Mouse (Mus musculus): ENCODE data around the gene Dchs1. TPM values are rescaled to one million over a fixed set of nuclear protein-coding genes. Genes with fewer than 3 reads are reported as not detected.

The Dchs1 gene
- polyA plus RNA-seq, 1 experiment from 2014 or later = 14.8 TPM

DNA sequence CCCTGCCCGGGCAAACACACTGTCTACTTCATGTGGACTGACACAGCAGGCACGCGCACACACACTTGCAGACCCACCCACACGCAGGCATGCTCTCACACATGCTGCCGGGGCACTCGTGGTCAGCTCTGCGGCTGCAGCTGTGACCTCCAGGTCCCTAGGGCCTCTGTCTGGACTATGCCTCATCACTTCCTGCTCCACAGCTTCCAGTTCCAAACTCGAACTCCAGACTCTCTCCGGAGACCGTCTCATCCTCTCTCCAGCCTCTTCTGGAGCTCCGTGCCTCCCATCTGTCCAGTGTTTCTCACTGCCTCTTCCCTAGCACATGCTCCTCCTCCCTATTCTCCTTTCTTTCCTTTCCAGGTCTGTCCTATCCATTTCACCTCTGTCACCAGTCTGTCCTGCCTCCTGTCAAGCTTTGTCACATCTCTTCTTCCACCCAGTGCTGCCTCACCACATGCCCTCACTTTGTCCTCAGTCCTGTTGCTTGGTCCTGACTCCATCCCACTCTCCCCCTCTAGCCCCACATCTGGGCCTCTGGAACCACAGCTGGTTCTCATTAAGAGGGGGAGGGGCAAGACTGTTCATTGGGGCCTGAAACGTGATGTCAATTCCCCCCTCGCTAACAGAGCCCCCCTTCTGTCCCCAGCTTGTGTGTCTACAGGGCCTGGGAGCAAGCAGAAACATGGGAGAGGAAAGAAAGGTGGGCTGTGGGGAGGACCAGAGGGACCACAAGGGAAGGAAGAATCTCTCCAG lies 9.5 kb downstream of the Dchs1 start:
- DNase-seq (ENCODE audit: low spot score) = peak; percentile 91
- Histone ChIP-seq H3K4me3 (peak overlapping the region; percentile 52), H3K27me3 (replicated peaks; ENCODE audit: low read depth, poor library complexity, severe bottlenecking) (no peaks in the 10 kb centered on the region), H3K4me1 (peaks cover 44% of the 10 kb centered on the region), H3K9me3 (no peaks in the 10 kb centered on the region), H3K36me3 (replicated peaks) (peaks cover 85% of the 10 kb centered on the region), H3K27ac (replicated peaks) (peak overlapping the region; percentile 91)
- 28% methylated on average over 13 of the region's 13 CpGs for WGBS

DNA sequence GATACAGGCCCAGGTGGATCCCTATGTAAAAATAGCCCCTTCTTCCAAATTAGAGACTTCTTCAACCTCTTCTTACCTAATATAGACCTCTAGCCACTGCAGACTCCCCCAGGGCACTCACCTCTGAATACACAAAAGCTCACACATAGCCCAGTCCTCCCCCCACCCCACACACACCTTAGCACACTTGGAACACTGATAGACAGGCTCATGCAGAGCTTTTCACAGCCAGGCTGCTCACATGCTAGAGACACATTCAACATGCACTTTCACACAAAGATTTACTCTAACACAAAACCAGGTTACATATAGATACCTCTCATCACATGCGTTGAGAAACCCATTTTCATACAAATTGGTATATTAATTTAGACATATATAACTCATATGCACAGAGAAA lies 10.1 kb downstream of the Dchs1 start:
- no peak for DNase-seq (ENCODE audit: low spot score)
- peak overlapping the region; percentile 52 for H3K4me3 ChIP-seq
- H3K27ac ChIP-seq (replicated peaks) = peak overlapping the region; percentile 91

GRCm38 (mm10) chr7:105776026-105776425 lies 11.4 kb downstream of the Dchs1 start:
- no peaks in the 10 kb centered on the region for H3K9me3 ChIP-seq
- peaks cover 41% of the 10 kb centered on the region for H3K4me1 ChIP-seq
- WGBS = 89% methylated on average over 2 of the region's 2 CpGs
- H3K27ac ChIP-seq (replicated peaks) = no peak overlapping the region
- H3K4me3 ChIP-seq = no peak overlapping the region
- DNase-seq (ENCODE audit: low spot score) = no peak
- no peaks in the 10 kb centered on the region for H3K27me3 ChIP-seq (replicated peaks; ENCODE audit: low read depth, poor library complexity, severe bottlenecking)
- H3K36me3 ChIP-seq (replicated peaks) = peaks cover 85% of the 10 kb centered on the region

More for the DNA sequence above, 10.1 kb downstream of the Dchs1 start:
- H3K36me3 ChIP-seq (replicated peaks) = peaks cover 85% of the 10 kb centered on the region
- H3K9me3 ChIP-seq = no peaks in the 10 kb centered on the region
- 80% methylated on average over 1 of the region's 1 CpGs for WGBS
- peaks cover 41% of the 10 kb centered on the region for H3K4me1 ChIP-seq
- no peaks in the 10 kb centered on the region for H3K27me3 ChIP-seq (replicated peaks; ENCODE audit: low read depth, poor library complexity, severe bottlenecking)

DNA sequence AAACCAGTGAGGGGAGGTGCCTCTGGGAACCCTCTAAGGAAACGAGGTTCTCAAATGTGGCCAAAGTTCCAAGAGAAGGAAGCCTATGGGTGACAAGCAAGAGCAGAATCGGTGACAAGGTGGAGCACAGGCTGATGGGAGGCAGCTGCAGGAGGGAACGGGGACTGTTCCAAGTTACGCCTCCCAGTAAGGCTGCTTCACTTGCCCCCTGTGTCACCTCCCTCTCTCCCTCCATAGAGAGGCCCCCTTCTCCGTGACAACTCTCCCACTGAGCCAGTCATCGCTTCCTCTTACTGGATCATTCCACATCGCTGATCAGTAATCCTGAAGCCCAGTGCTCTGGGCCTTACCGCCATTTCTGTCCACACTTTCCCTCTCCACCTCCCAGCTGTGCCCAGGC lies 12.8 kb downstream of the Dchs1 start:
- H3K27me3 ChIP-seq (replicated peaks; ENCODE audit: low read depth, poor library complexity, severe bottlenecking) = no peaks in the 10 kb centered on the region
- no peak overlapping the region for H3K4me3 ChIP-seq
- peaks cover 85% of the 10 kb centered on the region for H3K36me3 ChIP-seq (replicated peaks)
- H3K9me3 ChIP-seq = no peaks in the 10 kb centered on the region
- H3K27ac ChIP-seq (replicated peaks) = no peak overlapping the region
- DNase-seq (ENCODE audit: low spot score) = no peak
- WGBS = 61% methylated on average over 8 of the region's 8 CpGs
- H3K4me1 ChIP-seq = peaks cover 41% of the 10 kb centered on the region

- 88% methylated on average over 5 of the region's 5 CpGs for WGBS
- peaks cover 90% of the 10 kb centered on the region for H3K36me3 ChIP-seq (replicated peaks)
- no peak for DNase-seq (ENCODE audit: low spot score)
- H3K27ac ChIP-seq (replicated peaks) = no peak overlapping the region
- H3K9me3 ChIP-seq = no peaks in the 10 kb centered on the region
- H3K27me3 ChIP-seq (replicated peaks; ENCODE audit: low read depth, poor library complexity, severe bottlenecking) = no peaks in the 10 kb centered on the region
- peaks cover 36% of the 10 kb centered on the region for H3K4me1 ChIP-seq
- H3K4me3 ChIP-seq = no peak overlapping the region
These were observed 14.4 kb downstream of the Dchs1 start for GRCm38 (mm10) chr7:105773041-105773440.

DNA sequence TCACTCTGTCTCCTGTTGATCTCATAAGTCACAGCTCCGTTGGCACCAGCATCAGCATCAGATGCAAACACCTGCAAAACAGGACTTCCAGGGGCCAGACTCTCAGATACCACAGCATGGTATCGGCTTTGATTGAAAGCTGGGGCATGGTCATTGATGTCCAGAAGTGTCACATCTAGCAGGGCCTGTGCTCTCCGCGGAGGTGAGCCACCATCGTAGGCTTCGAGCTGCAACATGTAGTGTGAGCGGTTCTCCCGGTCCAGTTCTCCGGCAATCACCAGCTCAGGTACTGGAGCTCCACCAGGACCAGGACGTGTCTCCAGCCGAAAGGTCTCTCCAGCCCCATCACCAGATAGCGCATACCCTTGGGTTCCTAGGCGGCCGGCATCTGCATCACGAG lies 15.1 kb downstream of the Dchs1 start:
- no peaks in the 10 kb centered on the region for H3K9me3 ChIP-seq
- 94% methylated on average over 15 of the region's 15 CpGs for WGBS
- peaks cover 93% of the 10 kb centered on the region for H3K36me3 ChIP-seq (replicated peaks)
- no peak overlapping the region for H3K27ac ChIP-seq (replicated peaks)
- peaks cover 36% of the 10 kb centered on the region for H3K4me1 ChIP-seq
- no peak overlapping the region for H3K4me3 ChIP-seq
- no peak for DNase-seq (ENCODE audit: low spot score)
- H3K27me3 ChIP-seq (replicated peaks; ENCODE audit: low read depth, poor library complexity, severe bottlenecking) = no peaks in the 10 kb centered on the region

DNA sequence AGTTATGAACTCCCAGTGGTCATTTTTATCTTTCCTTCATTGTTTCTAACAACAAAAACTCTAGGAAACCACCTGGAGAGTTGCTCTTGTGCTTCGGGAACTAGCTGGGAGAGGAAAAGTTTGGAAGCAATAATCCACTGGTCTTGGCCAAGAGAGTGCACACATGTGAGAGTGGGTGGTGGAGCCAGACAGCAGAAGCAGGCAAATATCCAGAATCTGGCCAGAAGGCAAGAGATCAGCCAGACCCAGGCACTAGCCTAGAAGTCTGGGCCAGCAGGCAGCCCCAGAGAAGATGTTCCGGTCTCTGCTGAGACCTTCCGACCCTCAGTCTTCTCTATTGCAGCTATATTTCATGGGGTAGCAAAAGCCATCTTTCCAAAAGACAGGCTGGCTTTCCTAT lies 17.5 kb downstream of the Dchs1 start:
- peaks cover 94% of the 10 kb centered on the region for H3K36me3 ChIP-seq (replicated peaks)
- no peak for DNase-seq (ENCODE audit: low spot score)
- H3K9me3 ChIP-seq = no peaks in the 10 kb centered on the region
- H3K27ac ChIP-seq (replicated peaks) = no peak overlapping the region
- H3K27me3 ChIP-seq (replicated peaks; ENCODE audit: low read depth, poor library complexity, severe bottlenecking) = peaks cover 9% of the 10 kb centered on the region
- H3K4me3 ChIP-seq = no peak overlapping the region
- H3K4me1 ChIP-seq = peaks cover 27% of the 10 kb centered on the region
- WGBS = 93% methylated on average over 3 of the region's 3 CpGs

DNA sequence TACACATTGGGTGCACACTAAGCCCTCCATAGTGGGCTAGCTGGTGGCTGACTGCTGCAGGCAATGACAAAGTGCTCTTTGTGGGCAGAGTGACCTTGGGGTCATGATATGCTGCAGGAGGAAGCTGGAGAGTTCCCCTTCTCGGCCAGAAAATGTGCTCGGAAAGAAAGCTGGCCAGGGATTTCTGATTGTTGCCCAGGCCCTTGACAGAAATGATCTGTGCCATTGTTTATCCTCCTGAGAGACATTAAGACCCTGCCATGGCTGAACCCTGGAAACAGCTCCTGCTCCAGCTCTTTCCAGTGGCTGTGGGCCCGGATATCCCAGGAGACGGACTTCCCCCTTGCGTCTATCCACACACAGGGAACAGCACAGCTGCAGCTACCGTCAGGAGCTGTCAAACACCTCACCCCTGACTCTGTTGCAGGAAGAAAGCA lies 19.7 kb downstream of the Dchs1 start:
- peak overlapping the region; percentile 25 for H3K4me3 ChIP-seq
- H3K36me3 ChIP-seq (replicated peaks) = peaks cover 98% of the 10 kb centered on the region

DNA sequence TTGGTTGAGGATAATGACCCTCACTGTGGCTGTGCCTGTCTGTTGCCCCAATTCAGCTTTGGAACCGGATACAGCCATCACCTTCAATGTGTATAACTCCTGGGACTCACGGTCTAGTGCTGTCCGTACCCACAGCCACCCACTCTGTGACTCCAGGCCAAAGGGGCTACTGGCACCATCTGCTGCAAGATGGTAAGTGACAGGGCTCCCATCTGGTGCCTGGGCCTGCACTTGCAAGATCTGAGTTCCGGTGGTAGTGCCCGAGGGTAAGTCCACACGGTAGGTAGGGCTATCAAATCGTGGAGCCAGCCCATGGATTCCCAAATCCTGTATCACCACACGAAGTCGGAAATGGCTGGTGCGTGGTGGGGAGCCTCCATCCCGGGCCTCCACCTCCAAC lies 23.1 kb downstream of the Dchs1 start:
- peaks cover 34% of the 10 kb centered on the region for H3K4me1 ChIP-seq
- WGBS = 93% methylated on average over 11 of the region's 11 CpGs
- H3K9me3 ChIP-seq = no peaks in the 10 kb centered on the region
- no peak overlapping the region for H3K27ac ChIP-seq (replicated peaks)
- H3K27me3 ChIP-seq (replicated peaks; ENCODE audit: low read depth, poor library complexity, severe bottlenecking) = peaks cover 53% of the 10 kb centered on the region
- DNase-seq (ENCODE audit: low spot score) = no peak
- H3K4me3 ChIP-seq = no peak overlapping the region
- peaks cover 93% of the 10 kb centered on the region for H3K36me3 ChIP-seq (replicated peaks)

More for the DNA sequence above, 19.7 kb downstream of the Dchs1 start:
- H3K27ac ChIP-seq (replicated peaks) = peak overlapping the region; percentile 36; the same call in 1 of the 2 replicates
- no peaks in the 10 kb centered on the region for H3K9me3 ChIP-seq
- WGBS = 15% methylated on average over 6 of the region's 6 CpGs
- peaks cover 25% of the 10 kb centered on the region for H3K4me1 ChIP-seq
- peaks cover 31% of the 10 kb centered on the region for H3K27me3 ChIP-seq (replicated peaks; ENCODE audit: low read depth, poor library complexity, severe bottlenecking)
- peak; percentile 57 for DNase-seq (ENCODE audit: low spot score)

DNA sequence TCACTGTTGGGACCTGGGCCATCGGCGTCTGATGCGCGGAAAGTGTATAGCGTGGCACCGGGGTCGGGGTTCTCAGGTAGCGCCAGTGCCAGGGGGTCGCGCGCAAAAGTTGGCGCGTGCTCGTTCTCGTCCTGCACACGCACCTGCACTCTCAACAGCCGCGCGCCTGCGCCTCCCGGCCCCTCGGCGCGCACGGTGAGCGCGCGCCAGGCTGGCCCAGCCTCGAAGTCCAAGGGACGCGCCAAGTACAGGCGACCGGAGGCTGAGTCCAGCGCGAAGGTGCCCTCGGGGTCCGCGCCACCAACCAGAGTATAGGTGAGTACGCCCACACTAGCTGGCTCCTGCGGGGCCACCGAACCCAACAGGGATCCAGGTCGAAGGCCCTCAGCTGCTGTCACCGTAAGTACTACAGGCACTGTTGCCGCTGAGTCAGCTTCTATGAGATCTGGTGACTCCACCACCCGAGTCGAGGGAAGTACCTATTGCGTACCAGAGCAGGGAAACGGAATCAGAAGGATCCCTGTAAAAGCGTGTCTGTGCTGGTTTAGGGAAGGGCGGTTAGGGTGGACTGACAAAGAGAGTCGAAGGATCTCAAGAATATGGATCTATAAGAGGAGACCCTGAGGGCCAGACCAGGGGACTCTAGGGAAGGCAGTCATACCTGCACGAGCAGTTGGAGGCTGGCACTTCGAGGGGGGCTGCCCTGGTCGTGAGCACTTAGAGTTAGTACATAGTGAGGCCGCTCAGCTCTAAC lies 24.8 kb downstream of the Dchs1 start:
- Histone ChIP-seq H3K4me3 (peak overlapping the region; percentile 45), H3K9me3 (no peaks in the 10 kb centered on the region), H3K27ac (replicated peaks) (no peak overlapping the region), H3K27me3 (replicated peaks; ENCODE audit: low read depth, poor library complexity, severe bottlenecking) (peaks cover 53% of the 10 kb centered on the region), H3K4me1 (peaks cover 19% of the 10 kb centered on the region), H3K36me3 (replicated peaks) (peaks cover 94% of the 10 kb centered on the region)
- WGBS = 16% methylated on average over 55 of the region's 55 CpGs
- DNase-seq (ENCODE audit: low spot score) = no peak

DNA sequence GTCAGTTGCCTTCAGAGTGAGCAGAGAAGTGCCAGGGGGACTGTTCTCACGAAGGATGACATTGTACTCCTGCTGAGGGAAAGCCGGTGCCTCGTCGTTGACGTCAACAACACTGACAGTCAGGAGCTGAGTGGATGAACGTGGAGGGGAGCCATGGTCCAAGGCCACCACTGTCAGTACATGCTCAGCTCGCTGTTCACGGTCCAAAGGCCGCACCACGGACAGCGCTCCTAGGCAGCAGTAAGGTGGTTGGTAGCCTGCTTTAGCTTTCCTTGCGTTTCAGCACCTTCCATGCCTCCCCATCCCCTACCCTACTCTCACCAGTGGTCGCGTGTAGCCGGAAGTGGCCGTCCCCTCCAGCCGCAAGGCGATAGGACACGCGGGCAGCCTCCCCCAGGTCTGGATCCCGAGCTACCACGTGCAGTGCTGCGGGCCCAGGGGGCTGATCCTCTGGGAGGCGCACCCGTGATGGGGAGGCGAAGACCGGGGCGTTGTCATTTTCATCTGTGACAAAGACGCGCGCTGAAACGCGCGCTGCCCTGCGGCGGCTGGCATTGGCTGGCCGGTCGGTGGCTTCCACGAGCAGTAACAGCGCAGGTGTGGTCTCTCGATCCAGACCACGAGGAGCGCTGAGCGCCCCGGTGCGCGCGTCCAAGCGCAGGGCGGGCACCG lies 25.5 kb downstream of the Dchs1 start:
- peaks cover 12% of the 10 kb centered on the region for H3K4me1 ChIP-seq
- H3K4me3 ChIP-seq = peak overlapping the region; percentile 45
- DNase-seq (ENCODE audit: low spot score) = peak; percentile 39
- WGBS = 18% methylated on average over 51 of the region's 51 CpGs
- H3K27me3 ChIP-seq (replicated peaks; ENCODE audit: low read depth, poor library complexity, severe bottlenecking) = peaks cover 53% of the 10 kb centered on the region
- no peaks in the 10 kb centered on the region for H3K9me3 ChIP-seq
- peaks cover 95% of the 10 kb centered on the region for H3K36me3 ChIP-seq (replicated peaks)
- no peak overlapping the region for H3K27ac ChIP-seq (replicated peaks)

DNA sequence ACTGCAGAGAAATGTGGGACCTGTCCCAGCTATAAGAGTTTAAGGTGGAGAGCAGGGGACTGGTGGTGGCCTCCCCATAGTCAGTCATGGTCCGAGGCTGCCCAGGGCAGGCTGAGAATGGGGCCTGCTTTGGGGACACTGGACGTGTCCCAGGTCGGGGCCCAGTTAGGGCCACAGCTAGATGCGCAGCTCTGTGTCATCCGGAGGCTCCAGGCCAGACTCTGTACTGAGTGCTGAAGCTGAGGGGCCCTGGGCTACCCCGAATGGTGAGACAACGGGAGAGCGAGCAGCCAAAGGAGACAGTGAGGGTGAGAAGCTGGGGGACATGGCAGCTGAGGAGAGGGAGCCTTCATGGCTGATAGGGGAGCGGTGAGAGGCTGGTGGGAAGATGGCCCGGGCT lies 34.2 kb downstream of the Dchs1 start:
- no peak overlapping the region for H3K4me3 ChIP-seq
- no peak overlapping the region for H3K27ac ChIP-seq (replicated peaks)
- H3K9me3 ChIP-seq = no peaks in the 10 kb centered on the region
- H3K36me3 ChIP-seq (replicated peaks) = peaks cover 72% of the 10 kb centered on the region
- WGBS = 93% methylated on average over 10 of the region's 10 CpGs
- no peak for DNase-seq (ENCODE audit: low spot score)
- peaks cover 14% of the 10 kb centered on the region for H3K4me1 ChIP-seq
- no peaks in the 10 kb centered on the region for H3K27me3 ChIP-seq (replicated peaks; ENCODE audit: low read depth, poor library complexity, severe bottlenecking)
